Mouse (Mus musculus): ENCODE data around the gene Med16.
A peak's percentile ranks its signal among the peaks of the same experiment; 100 is the strongest.

Gene Med16

GRCm38 (mm10) chr10:79908167-79909091 lies at the start of gene Med16:
Med16 (minus strand) TSS chr10:79908923.
- peak; percentile 99 for DNase-seq (ENCODE audit: low read depth)

- DNase-seq (ENCODE audit: low read depth) = peak; percentile 82
These were observed 49.6 kb upstream of the Med16 start for GRCm38 (mm10) chr10:79958140-79958816.

- DNase-seq (ENCODE audit: low read depth) = no peak
These were observed 48.0 kb upstream of the Med16 start for GRCm38 (mm10) chr10:79956643-79957154.

DNA sequence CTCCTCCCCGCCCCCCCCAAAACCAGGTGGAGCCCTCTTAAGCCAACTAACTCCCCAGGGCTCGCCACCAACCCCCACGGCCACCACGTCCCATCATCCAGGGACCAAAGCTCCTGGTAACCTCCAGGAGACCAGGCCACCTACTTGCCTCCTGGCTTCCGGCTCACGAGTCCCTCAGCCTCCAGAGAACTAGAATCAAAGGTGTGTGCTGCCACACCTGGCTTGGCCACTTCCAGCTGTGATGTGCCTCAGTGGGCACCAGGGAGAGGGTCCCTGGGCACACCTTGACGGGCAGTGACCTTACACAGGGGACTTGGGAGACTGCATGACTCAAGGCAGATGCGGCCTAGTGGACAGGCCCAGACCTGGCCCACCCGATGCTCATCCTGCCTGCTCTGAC lies 47.0 kb upstream of the Med16 start:
- DNase-seq (ENCODE audit: low read depth) = no peak

- DNase-seq (ENCODE audit: low read depth) = peak; percentile 50
These were observed 45.2 kb upstream of the Med16 start for GRCm38 (mm10) chr10:79953946-79954345.

GRCm38 (mm10) chr10:79950661-79951060 lies 41.9 kb upstream of the Med16 start:
- DNase-seq (ENCODE audit: low read depth) = no peak

DNA sequence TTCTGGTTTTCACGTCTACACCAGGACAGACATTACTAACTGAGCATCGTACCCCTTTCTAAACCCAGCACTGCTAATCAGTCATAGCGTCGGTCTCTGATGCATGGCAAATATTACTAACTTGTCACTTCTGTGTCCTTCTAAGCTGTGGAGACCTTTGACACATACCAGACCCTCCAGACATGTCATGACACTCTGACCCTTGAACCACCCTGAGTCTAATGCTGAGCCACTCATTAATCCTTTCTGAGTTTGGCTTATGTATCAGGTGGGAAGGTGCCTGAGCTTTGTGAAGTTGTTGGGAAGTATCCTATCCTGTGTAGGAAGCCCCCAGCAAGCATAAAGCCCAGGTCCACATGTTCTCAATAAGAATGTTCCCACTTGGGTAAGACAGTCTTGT lies 41.1 kb upstream of the Med16 start:
- no peak for DNase-seq (ENCODE audit: low read depth)

DNA sequence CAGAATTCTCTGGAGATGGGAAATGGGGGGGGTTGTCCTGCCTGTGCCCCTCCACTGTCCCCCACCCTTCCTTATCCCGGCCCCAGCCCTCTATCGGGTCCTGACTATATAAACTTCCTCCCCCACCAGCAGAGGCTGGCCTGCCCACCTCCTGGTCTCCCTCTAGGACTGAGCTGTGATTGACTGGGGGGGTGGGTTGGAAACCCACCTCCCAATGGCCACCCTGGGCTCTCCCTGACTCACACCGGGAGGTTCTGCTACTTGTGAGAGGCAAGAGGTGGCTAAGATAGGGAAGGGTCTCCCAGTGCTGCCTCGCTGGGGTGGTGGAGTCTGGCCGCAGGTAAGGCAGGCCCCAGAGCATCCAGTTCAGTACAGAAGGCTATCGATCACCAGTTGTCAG lies 38.8 kb upstream of the Med16 start:
- DNase-seq (ENCODE audit: low read depth) = no peak

DNA sequence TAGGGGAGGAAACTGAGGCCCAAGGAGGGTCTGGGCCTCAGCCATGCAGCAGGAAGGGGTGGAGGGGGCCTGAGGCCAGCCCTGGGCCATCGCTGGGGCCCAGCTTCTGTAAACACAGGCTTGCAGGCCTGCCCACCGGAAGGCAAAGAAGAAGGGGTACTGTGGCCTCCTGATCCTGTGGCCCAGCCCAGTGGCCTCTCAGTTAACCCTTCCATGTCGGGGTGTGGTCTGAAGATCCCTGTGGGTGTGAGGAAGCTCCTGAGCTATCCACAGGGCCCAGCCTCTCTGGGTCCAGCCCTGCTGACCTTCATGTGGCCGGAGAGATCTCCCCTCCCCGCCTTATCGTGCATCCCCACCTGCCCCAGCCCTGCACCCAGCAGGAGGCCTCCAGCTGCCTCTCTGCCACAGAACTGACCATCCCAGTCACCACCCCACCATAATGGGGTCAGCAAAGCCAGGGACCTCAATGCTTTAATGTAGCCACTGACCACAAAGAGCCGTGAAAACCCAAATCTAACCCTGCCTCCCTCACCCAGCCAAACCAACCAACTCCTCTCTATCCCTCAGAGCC lies 38.1 kb upstream of the Med16 start:
- DNase-seq (ENCODE audit: low read depth) = no peak

GRCm38 (mm10) chr10:79945507-79946234 lies 36.9 kb upstream of the Med16 start:
- DNase-seq (ENCODE audit: low read depth) = no peak

- DNase-seq (ENCODE audit: low read depth) = no peak
These were observed 34.8 kb upstream of the Med16 start for GRCm38 (mm10) chr10:79943471-79943901.

GRCm38 (mm10) chr10:79942988-79943387 lies 34.3 kb upstream of the Med16 start:
- DNase-seq (ENCODE audit: low read depth) = no peak

- DNase-seq (ENCODE audit: low read depth) = peak; percentile 88
These were observed 32.0 kb upstream of the Med16 start for GRCm38 (mm10) chr10:79940749-79941148.

DNA sequence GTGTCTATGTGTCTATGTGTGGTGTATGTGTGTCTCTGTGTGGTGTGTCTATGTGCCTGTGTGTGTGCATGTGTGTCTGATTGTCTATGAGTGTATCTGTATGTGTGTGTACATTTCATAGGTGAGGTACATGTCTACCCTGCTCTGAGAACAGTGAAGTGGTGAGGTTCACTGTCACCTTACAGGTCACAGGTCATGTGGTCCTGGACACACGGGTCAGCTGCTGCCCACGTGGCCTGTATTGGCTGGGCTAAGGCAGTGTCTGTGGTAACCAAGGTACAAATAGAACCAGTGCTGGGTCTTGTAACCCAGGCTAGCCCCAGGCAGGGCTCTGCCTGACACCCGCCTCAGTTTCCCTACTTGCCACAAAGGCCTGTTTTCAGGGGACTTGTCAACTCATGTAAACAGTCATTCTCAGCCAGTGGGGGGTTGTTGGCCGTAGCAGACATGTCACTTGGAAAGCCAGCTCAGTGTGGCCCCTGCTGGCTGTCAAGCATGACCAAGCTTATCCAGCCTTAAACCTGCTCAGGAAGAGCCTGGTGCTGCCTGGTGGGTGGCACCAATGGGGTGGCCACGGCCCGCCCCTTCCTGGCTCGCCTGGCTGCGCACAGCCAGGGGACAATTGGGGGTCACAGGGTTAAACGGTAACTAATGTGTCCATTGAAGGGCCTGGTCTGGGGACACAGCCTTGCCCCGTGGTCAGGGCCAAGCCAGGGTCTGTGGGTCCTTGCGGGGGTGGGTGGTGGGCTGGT lies 29.2 kb upstream of the Med16 start:
- DNase-seq (ENCODE audit: low read depth) = peak; percentile 51

GRCm38 (mm10) chr10:79936911-79937441 lies 28.3 kb upstream of the Med16 start:
- peak; percentile 96 for DNase-seq (ENCODE audit: low read depth)

- no peak for DNase-seq (ENCODE audit: low read depth)
These were observed 27.7 kb upstream of the Med16 start for GRCm38 (mm10) chr10:79936284-79936910.

GRCm38 (mm10) chr10:79934794-79935569 lies 26.3 kb upstream of the Med16 start:
- no peak for DNase-seq (ENCODE audit: low read depth)

DNA sequence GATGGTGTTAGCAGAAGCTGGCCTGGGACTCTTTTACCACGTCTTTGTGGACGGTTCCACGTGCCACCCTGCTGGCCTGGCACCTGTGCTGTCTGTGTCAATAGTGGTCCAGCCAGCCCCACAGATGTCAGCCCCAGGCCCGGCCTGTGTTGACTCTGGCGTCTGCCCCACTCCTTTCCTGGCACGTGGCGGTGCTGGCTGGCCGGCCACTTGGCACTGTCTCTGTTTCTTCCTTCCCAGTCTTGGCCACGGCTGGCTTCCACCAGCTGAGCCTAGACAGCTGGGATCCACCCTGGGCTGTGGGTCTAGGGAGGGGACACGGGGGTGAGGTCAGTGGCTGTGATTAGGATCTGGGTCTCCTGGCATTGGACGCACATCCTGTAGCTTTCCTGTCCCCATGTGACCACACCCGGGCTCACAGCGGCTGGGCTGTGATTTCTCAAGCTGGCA lies 25.6 kb upstream of the Med16 start:
- DNase-seq (ENCODE audit: low read depth) = peak; percentile 86

DNA sequence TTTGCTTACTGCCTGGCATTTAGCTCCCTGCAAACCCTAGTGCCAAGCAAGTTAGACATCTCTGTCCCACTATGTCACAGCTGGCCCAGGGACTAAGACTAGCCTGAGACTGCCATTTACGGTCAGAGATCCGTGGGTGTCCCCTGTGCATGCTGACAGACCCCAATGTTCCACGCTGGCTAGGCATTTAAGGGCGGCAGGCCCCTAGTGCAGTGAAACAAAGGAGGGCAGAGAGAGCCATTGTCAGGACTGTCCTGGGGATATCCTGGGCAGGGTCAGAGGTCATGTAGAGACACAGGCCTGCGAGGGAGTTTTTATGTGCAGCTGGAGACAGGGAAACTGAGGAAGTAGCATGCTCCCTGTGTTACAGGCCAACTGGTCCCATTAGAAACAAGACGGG lies 25.1 kb upstream of the Med16 start:
- DNase-seq (ENCODE audit: low read depth) = no peak

All from 416B (cell line).